Mouse (Mus musculus): ENCODE results near the gene Dnah17. TPM values are rescaled to one million over a fixed set of nuclear protein-coding genes. Genes with fewer than 3 reads are reported as not detected.

Dnah17 gene
- polyA plus RNA-seq, 1 experiment from 2014 or later = 0.33 TPM

GRCm38 (mm10) chr11:118031134-118031533 lies 99.3 kb downstream of the Dnah17 start:
- WGBS = 94% methylated on average over 9 of the region's 9 CpGs
- no peak for DNase-seq (ENCODE audit: low spot score)
- peaks cover 8% of the 10 kb centered on the region; the same call in 1 of the 2 replicates for H3K4me1 ChIP-seq (replicated peaks)
- H3K4me3 ChIP-seq = no peak overlapping the region
- H3K27ac ChIP-seq = no peak overlapping the region
- peaks cover 10% of the 10 kb centered on the region; the same call in 1 of the 2 replicates for H3K9me3 ChIP-seq
- H3K36me3 ChIP-seq = peaks cover 55% of the 10 kb centered on the region
- no peaks in the 10 kb centered on the region for H3K27me3 ChIP-seq (ENCODE audit: insufficient read depth, poor library complexity, severe bottlenecking)

GRCm38 (mm10) chr11:118029170-118029569 lies 101.3 kb downstream of the Dnah17 start:
- DNase-seq (ENCODE audit: low spot score) = no peak
- H3K4me3 ChIP-seq = no peak overlapping the region
- WGBS = 93% methylated on average over 6 of the region's 6 CpGs
- H3K27ac ChIP-seq = 0 out of 2 replicates have a peak overlapping the region, but pooled peaks have one; percentile 10
- H3K4me1 ChIP-seq (replicated peaks) = peaks cover 4% of the 10 kb centered on the region; the same call in 1 of the 2 replicates
- peaks cover 10% of the 10 kb centered on the region; the same call in 1 of the 2 replicates for H3K9me3 ChIP-seq
- H3K27me3 ChIP-seq (ENCODE audit: insufficient read depth, poor library complexity, severe bottlenecking) = no peaks in the 10 kb centered on the region
- H3K36me3 ChIP-seq = peaks cover 75% of the 10 kb centered on the region

GRCm38 (mm10) chr11:118024111-118024510 lies 106.3 kb downstream of the Dnah17 start:
- H3K27ac ChIP-seq = peak overlapping the region; percentile 43; the same call in 1 of the 2 replicates
- whole genome bisulfite sequencing = 70% methylated on average over 2 of the region's 2 CpGs
- H3K27me3 ChIP-seq (ENCODE audit: insufficient read depth, poor library complexity, severe bottlenecking) = no peaks in the 10 kb centered on the region
- peaks cover 88% of the 10 kb centered on the region for H3K36me3 ChIP-seq
- H3K4me1 ChIP-seq (replicated peaks) = 0 out of 2 replicates have a peak, but pooled peaks cover 5% of the 10 kb centered on the region
- DNase-seq (ENCODE audit: low spot score) = no peak
- H3K9me3 ChIP-seq = no peaks in the 10 kb centered on the region
- H3K4me3 ChIP-seq = no peak overlapping the region

- DNase-seq (ENCODE audit: low spot score) = no peak
- Histone ChIP-seq H3K4me1 (replicated peaks) (0 out of 2 replicates have a peak, but pooled peaks cover 5% of the 10 kb centered on the region), H3K9me3 (no peaks in the 10 kb centered on the region), H3K36me3 (peaks cover 90% of the 10 kb centered on the region), H3K4me3 (no peak overlapping the region), H3K27me3 (ENCODE audit: insufficient read depth, poor library complexity, severe bottlenecking) (no peaks in the 10 kb centered on the region), H3K27ac (no peak overlapping the region)
- 94% methylated on average over 7 of the region's 7 CpGs for WGBS
Observed at GRCm38 (mm10) chr11:118023475-118023874, 107.0 kb downstream of the Dnah17 start.

- Histone ChIP-seq H3K4me3 (no peak overlapping the region), H3K9me3 (peaks cover 6% of the 10 kb centered on the region; the same call in 1 of the 2 replicates), H3K27me3 (ENCODE audit: insufficient read depth, poor library complexity, severe bottlenecking) (no peaks in the 10 kb centered on the region), H3K36me3 (peaks cover 90% of the 10 kb centered on the region), H3K4me1 (replicated peaks) (0 out of 2 replicates have a peak, but pooled peaks cover 5% of the 10 kb centered on the region), H3K27ac (no peak overlapping the region)
- WGBS = 33% methylated on average over 1 of the region's 1 CpGs
- DNase-seq (ENCODE audit: low spot score) = peak; percentile 65
Observed at GRCm38 (mm10) chr11:118021806-118022205, 108.6 kb downstream of the Dnah17 start.

GRCm38 (mm10) chr11:118018328-118018727 lies 112.1 kb downstream of the Dnah17 start:
- 94% methylated on average over 4 of the region's 4 CpGs for WGBS
- peaks cover 89% of the 10 kb centered on the region for H3K36me3 ChIP-seq
- no peak overlapping the region for H3K4me3 ChIP-seq
- peaks cover 6% of the 10 kb centered on the region; the same call in 1 of the 2 replicates for H3K9me3 ChIP-seq
- H3K27me3 ChIP-seq (ENCODE audit: insufficient read depth, poor library complexity, severe bottlenecking) = no peaks in the 10 kb centered on the region
- DNase-seq (ENCODE audit: low spot score) = no peak
- H3K27ac ChIP-seq = no peak overlapping the region
- H3K4me1 ChIP-seq (replicated peaks) = 0 out of 2 replicates have a peak, but pooled peaks cover 13% of the 10 kb centered on the region

GRCm38 (mm10) chr11:118015381-118016145 lies 114.9 kb downstream of the Dnah17 start:
- peaks cover 78% of the 10 kb centered on the region for H3K36me3 ChIP-seq
- no peaks in the 10 kb centered on the region for H3K27me3 ChIP-seq (ENCODE audit: insufficient read depth, poor library complexity, severe bottlenecking)
- DNase-seq (ENCODE audit: low spot score) = no peak
- 90% methylated on average over 8 of the region's 8 CpGs for WGBS
- no peak overlapping the region for H3K4me3 ChIP-seq
- peaks cover 6% of the 10 kb centered on the region; the same call in 1 of the 2 replicates for H3K9me3 ChIP-seq
- no peak overlapping the region for H3K27ac ChIP-seq
- H3K4me1 ChIP-seq (replicated peaks) = peaks cover 22% of the 10 kb centered on the region; the same call in 1 of the 2 replicates

- H3K4me3 ChIP-seq = no peak overlapping the region
- DNase-seq (ENCODE audit: low spot score) = no peak
- no peaks in the 10 kb centered on the region for H3K27me3 ChIP-seq (ENCODE audit: insufficient read depth, poor library complexity, severe bottlenecking)
- H3K9me3 ChIP-seq = peaks cover 6% of the 10 kb centered on the region; the same call in 1 of the 2 replicates
- H3K4me1 ChIP-seq (replicated peaks) = peaks cover 33% of the 10 kb centered on the region
- 84% methylated on average over 12 of the region's 12 CpGs for WGBS
- H3K36me3 ChIP-seq = peaks cover 76% of the 10 kb centered on the region
- H3K27ac ChIP-seq = no peak overlapping the region
Observed at GRCm38 (mm10) chr11:118014391-118014995, 115.9 kb downstream of the Dnah17 start.

GRCm38 (mm10) chr11:118013339-118013738 lies 117.1 kb downstream of the Dnah17 start:
- no peak for DNase-seq (ENCODE audit: low spot score)
- Histone ChIP-seq H3K4me1 (replicated peaks) (peaks cover 45% of the 10 kb centered on the region), H3K4me3 (no peak overlapping the region), H3K27me3 (ENCODE audit: insufficient read depth, poor library complexity, severe bottlenecking) (no peaks in the 10 kb centered on the region), H3K27ac (peak overlapping the region; percentile 29; the same call in 1 of the 2 replicates), H3K9me3 (peaks cover 6% of the 10 kb centered on the region; the same call in 1 of the 2 replicates), H3K36me3 (peaks cover 79% of the 10 kb centered on the region)
- 84% methylated on average over 2 of the region's 2 CpGs for WGBS

GRCm38 (mm10) chr11:118012595-118012994 lies 117.8 kb downstream of the Dnah17 start:
- Histone ChIP-seq H3K27ac (no peak overlapping the region), H3K36me3 (peaks cover 75% of the 10 kb centered on the region), H3K4me1 (replicated peaks) (peaks cover 52% of the 10 kb centered on the region), H3K27me3 (ENCODE audit: insufficient read depth, poor library complexity, severe bottlenecking) (no peaks in the 10 kb centered on the region), H3K4me3 (no peak overlapping the region), H3K9me3 (no peaks in the 10 kb centered on the region)
- 88% methylated on average over 1 of the region's 1 CpGs for WGBS
- DNase-seq (ENCODE audit: low spot score) = no peak

- H3K9me3 ChIP-seq = no peaks in the 10 kb centered on the region
- H3K4me1 ChIP-seq (replicated peaks) = peaks cover 56% of the 10 kb centered on the region
- H3K27ac ChIP-seq = peak overlapping the region; percentile 64
- peaks cover 74% of the 10 kb centered on the region for H3K36me3 ChIP-seq
- peak; percentile 6 for DNase-seq (ENCODE audit: low spot score)
- H3K4me3 ChIP-seq = no peak overlapping the region
- no peaks in the 10 kb centered on the region for H3K27me3 ChIP-seq (ENCODE audit: insufficient read depth, poor library complexity, severe bottlenecking)
- WGBS = 55% methylated on average over 4 of the region's 4 CpGs
Observed at GRCm38 (mm10) chr11:118009865-118010571, 120.4 kb downstream of the Dnah17 start.

- Histone ChIP-seq H3K36me3 (peaks cover 74% of the 10 kb centered on the region), H3K9me3 (no peaks in the 10 kb centered on the region), H3K4me1 (replicated peaks) (peaks cover 51% of the 10 kb centered on the region), H3K27ac (peak overlapping the region; percentile 64), H3K27me3 (ENCODE audit: insufficient read depth, poor library complexity, severe bottlenecking) (no peaks in the 10 kb centered on the region), H3K4me3 (no peak overlapping the region)
- WGBS = 80% methylated on average over 8 of the region's 8 CpGs
- DNase-seq (ENCODE audit: low spot score) = no peak
Observed at GRCm38 (mm10) chr11:118008843-118009242, 121.6 kb downstream of the Dnah17 start.

Data from hindbrain, embryonic 10.5 days (tissue).